Mouse (Mus musculus) brain, embryonic 14.5 days (tissue): ENCODE data around the gene Tgfbi.

Experiments used
- CTCF ChIP-seq: fragments of 200-500 bp; IDR thresholded peaks from 2 replicates; pipeline ENCODE4 v1.5.1; 2012; ENCODE audit warnings: inconsistent platforms, mild to moderate bottlenecking, moderate library complexity, borderline replicate concordance; ENCODE audit not compliant: insufficient read depth, insufficient read length; ENCODE audit errors: extremely low read depth
- POLR2A ChIP-seq: fragments of 200-500 bp; IDR thresholded peaks from 2 replicates; pipeline ENCODE4 v1.6.1; 2012; ENCODE audit warnings: mild to moderate bottlenecking, inconsistent platforms, borderline replicate concordance; ENCODE audit not compliant: poor library complexity, insufficient read depth, insufficient read length, severe bottlenecking; ENCODE audit errors: extremely low read depth

DNA sequence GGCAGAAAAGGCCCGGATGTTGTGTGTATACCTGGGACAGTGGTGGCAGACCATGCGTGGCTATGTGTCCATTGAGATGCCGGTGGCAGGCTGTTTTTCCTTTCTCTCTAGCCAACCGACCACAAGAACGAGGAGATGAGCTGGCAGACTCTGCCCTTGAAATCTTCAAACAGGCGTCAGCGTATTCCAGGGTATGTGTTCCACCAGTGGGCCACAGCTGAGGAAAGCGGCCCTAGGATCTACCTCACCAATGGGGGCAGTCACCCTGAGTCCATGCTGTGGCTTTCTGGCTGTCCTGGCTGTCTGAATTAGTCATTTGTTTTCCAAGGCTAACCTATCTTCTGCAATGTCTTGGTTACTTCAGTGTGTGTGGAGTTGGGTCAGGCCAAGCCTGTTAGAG, 27.7 kb downstream of the Tgfbi start:
- TF ChIP-seq CTCF (no peak), POLR2A (no peak)
